Mouse (Mus musculus) small intestine, adult 2 months (tissue): ENCODE measurements around the gene Atp9a. TPM values are rescaled to one million over a fixed set of nuclear protein-coding genes. Genes with fewer than 3 reads are reported as not detected.
A peak's percentile ranks its signal among the peaks of the same experiment; 100 is the strongest.
"Not testable (repeated sequence)": the region's sequence is repeated elsewhere in the genome, so short reads cannot be mapped to it uniquely, and the experiment has no call there.

Source experiments
- H3K27ac ChIP-seq: fragments of 200-500 bp; 2 replicates; pipeline ENCODE4 v1.5.1; 2012; ENCODE audit warnings: low read depth, low read length, control low read depth, inconsistent platforms; ENCODE audit not compliant: insufficient read depth
- H3K27me3 ChIP-seq: fragments of 200-500 bp; 2 replicates; pipeline ENCODE4 v1.6.1; 2012; ENCODE audit warnings: mild to moderate bottlenecking, moderate library complexity, low read length, inconsistent platforms; ENCODE audit not compliant: control insufficient read depth, insufficient read depth
- H3K36me3 ChIP-seq: fragments of 200-500 bp; 2 replicates; pipeline ENCODE4 v1.6.1; 2012; ENCODE audit warnings: mild to moderate bottlenecking, low read length, control low read depth, inconsistent platforms; ENCODE audit not compliant: control insufficient read depth, insufficient read depth
- H3K4me1 ChIP-seq: fragments of 200-500 bp; 2 replicates; pipeline ENCODE4 v1.6.1; 2012; ENCODE audit warnings: low read length, inconsistent platforms, mixed read lengths; ENCODE audit not compliant: control insufficient read depth, insufficient read depth, insufficient read length
- H3K4me3 ChIP-seq: fragments of 200-500 bp; 2 replicates; pipeline ENCODE4 v1.5.1; 2012; ENCODE audit warnings: low read depth, mild to moderate bottlenecking, control low read depth, inconsistent platforms, low read length, moderate library complexity
- CTCF ChIP-seq: fragments of 200-500 bp; IDR thresholded peaks from 2 replicates; pipeline ENCODE4 v1.5.1; 2012; ENCODE audit warnings: low read depth, mild to moderate bottlenecking, control low read depth, inconsistent platforms, low read length, moderate library complexity, mixed read lengths; ENCODE audit not compliant: insufficient replicate concordance, insufficient read length; ENCODE audit errors: extremely low read depth
- POLR2A ChIP-seq: fragments of 200-500 bp; IDR thresholded peaks from 2 replicates; pipeline ENCODE4 v1.6.1; 2012; ENCODE audit warnings: low read depth, mild to moderate bottlenecking, control low read depth, inconsistent platforms, low read length, moderate library complexity
- WGBS: fragments of 180-500 bp; shearing (Covaris S2); methylation state at CpG from one replicate; pipeline ENCODE4 v1.1.7; 2018; 5-methylcytosine and 5-hydroxymethylcytosine counted together
- polyA plus RNA-seq: library from polyadenylated mRNA; depleted of rRNA; stranded (reverse); fragments of >200 nt; gene quantifications from 2 replicates; pipeline ENCODE4 v1.2.3, GENCODE M21; 2012

Gene Atp9a
- polyA plus RNA-seq, 1 experiment: 196 TPM

DNA sequence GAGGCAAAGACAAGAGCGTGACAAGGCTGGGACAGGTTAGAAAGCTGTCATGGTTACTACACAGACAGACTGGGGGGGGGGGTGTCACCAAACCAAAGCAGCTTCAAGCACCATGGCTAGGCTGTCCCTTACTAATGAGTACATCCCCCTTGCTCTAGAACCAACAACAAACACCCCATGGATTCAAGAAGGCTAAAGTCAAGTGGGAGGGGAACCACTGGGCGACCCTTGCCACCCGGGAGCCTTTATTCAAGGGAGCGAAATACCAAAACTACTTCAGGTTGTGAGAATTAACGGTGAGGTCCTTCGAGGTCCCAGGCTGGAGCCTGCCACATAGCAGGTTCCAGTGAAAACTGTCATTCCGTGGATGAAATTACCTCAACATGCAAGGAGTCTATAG lies 21.6 kb upstream of the Atp9a start:
- TF ChIP-seq CTCF (no peak), POLR2A (no peak)
- 60% methylated on average over 7 of the region's 7 CpGs for WGBS
- Histone ChIP-seq H3K4me3 (no peak overlapping the region), H3K4me1 (peaks cover 2% of the 10 kb centered on the region; the same call in 1 of the 2 replicates), H3K27me3 (peaks cover 50% of the 10 kb centered on the region), H3K36me3 (no peaks in the 10 kb centered on the region), H3K27ac (no peak overlapping the region)

DNA sequence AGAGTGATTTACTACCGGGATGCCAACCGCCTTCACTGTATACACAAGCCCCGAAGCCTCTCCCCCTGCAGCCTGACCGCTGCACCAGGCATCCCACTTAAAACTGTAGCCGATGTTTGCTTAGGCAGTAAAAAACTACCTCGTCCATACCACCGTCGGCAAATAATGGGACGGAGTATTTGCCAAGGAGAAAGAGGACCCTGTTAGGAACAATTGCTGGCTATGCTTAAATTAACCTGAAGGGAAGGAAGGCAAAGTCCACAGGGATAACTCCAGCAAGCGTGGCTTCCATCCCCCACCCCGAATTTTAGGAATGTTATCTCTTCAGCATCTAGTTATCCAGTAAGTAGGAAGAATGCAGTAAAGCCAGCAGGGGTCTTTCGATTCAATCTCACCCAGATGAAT lies 20.2 kb upstream of the Atp9a start:
- H3K4me1 ChIP-seq: peaks cover 2% of the 10 kb centered on the region; the same call in 1 of the 2 replicates
- H3K27ac ChIP-seq: no peak overlapping the region
- H3K36me3 ChIP-seq: no peaks in the 10 kb centered on the region
- no peak for TF ChIP-seq CTCF
- no peak for TF ChIP-seq POLR2A
- no peak overlapping the region for H3K4me3 ChIP-seq
- WGBS: 7% methylated on average over 12 of the region's 12 CpGs
- H3K27me3 ChIP-seq: peaks cover 40% of the 10 kb centered on the region

DNA sequence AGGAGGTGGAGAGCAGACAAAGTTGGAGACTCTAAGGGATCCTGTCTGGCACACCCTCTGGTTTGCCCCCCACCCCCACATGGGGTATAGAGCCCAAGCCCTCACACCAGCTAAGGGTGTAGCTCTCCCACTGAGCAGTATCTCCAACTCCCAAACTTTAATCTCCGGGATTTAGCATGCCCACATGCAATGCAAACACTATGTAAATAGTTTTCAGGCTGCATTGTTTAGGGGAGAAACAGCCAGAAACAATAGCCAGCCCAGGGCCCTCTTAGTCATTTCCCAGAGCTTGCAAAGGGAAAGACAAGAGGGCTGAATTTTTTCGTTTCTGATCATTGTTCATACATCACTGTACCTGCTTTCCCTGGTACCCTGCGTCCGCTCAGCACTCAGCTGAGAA lies 19.7 kb upstream of the Atp9a start:
- no peak overlapping the region for H3K27ac ChIP-seq
- H3K27me3 ChIP-seq: peaks cover 36% of the 10 kb centered on the region
- peaks cover 2% of the 10 kb centered on the region; the same call in 1 of the 2 replicates for H3K4me1 ChIP-seq
- H3K36me3 ChIP-seq: no peaks in the 10 kb centered on the region
- WGBS: 22% methylated on average over 4 of the region's 4 CpGs
- TF ChIP-seq POLR2A: no peak
- no peak for TF ChIP-seq CTCF
- H3K4me3 ChIP-seq: no peak overlapping the region

DNA sequence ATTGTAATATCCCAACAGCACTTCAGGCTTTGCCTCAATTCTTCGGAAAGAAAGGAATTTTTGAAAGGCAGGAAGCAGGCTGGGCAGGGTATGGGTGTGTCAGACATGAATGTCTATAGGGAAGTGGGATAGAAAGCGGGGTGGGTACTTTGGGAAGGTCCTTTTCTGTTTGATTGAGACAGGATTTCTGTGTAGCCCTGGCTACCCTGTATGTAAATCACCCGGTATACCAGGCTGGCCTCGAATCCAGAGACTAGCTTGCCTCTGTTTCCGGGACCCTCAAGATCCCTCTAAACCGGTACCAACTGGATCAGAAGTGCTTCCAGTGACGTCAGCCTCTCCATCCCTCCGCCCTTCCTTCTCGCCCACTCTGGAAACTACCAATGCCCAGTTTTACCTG lies 18.9 kb upstream of the Atp9a start:
- H3K4me1 ChIP-seq: no peaks in the 10 kb centered on the region; the same call in 1 of the 2 replicates
- peaks cover 28% of the 10 kb centered on the region for H3K27me3 ChIP-seq
- no peaks in the 10 kb centered on the region for H3K36me3 ChIP-seq
- no peak overlapping the region for H3K27ac ChIP-seq
- WGBS: 72% methylated on average over 9 of the region's 9 CpGs
- no peak overlapping the region for H3K4me3 ChIP-seq
- TF ChIP-seq CTCF: no peak
- no peak for TF ChIP-seq POLR2A

DNA sequence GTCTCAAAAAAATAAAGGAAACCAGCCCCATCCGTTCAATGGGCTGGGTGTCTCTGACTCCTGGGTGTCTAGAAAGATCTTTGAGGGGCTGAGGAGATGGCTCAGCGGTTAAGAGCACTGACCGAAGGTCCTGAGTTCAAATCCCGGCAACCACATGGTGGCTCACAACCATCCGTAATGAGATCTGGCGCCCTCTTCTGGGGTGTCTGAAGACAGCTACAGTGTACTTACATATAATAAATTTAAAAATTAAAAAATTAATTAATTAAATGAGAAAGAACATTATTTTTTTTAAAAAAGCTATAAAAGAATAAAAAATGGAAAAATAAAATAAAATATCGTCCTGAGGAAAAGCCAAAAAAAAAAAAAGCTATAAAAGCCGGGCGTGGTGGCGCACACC lies 2.2 kb upstream of the Atp9a start:
- H3K4me1 ChIP-seq, H3K27me3 ChIP-seq, H3K27ac ChIP-seq, H3K4me3 ChIP-seq, H3K36me3 ChIP-seq: not testable (repeated sequence)
- WGBS: 88% methylated on average over 10 of the region's 10 CpGs

DNA sequence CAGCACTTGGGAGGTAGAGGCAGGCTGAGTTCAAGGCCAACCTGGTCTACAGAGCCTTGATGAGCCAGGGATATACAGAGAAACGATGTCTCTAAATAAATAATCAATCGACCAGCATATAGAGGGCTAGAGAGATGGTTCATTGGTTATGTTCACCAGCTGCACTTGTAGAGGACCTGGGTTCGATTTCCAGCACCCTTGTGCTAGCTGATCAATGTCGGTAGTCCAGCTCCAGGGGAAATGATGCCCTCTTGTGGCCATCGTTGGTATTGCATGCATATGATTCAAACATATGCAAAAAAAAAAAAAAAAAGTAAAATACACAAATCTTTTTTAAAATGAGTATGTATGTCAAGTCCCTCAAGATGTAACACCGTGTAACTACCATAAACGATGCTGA lies 440 bp upstream of the Atp9a start:
- no peaks in the 10 kb centered on the region for H3K36me3 ChIP-seq
- 0 out of 2 replicates have a peak overlapping the region, but pooled peaks have one; percentile 35 for H3K27ac ChIP-seq
- 17% methylated on average over 7 of the region's 7 CpGs for WGBS
- H3K4me1 ChIP-seq: peaks cover 4% of the 10 kb centered on the region; the same call in 1 of the 2 replicates
- TF ChIP-seq CTCF (peak; percentile 79; the same call in 1 of the 2 replicates), POLR2A (no peak)
- no peak overlapping the region for H3K4me3 ChIP-seq
- H3K27me3 ChIP-seq: no peaks in the 10 kb centered on the region

DNA sequence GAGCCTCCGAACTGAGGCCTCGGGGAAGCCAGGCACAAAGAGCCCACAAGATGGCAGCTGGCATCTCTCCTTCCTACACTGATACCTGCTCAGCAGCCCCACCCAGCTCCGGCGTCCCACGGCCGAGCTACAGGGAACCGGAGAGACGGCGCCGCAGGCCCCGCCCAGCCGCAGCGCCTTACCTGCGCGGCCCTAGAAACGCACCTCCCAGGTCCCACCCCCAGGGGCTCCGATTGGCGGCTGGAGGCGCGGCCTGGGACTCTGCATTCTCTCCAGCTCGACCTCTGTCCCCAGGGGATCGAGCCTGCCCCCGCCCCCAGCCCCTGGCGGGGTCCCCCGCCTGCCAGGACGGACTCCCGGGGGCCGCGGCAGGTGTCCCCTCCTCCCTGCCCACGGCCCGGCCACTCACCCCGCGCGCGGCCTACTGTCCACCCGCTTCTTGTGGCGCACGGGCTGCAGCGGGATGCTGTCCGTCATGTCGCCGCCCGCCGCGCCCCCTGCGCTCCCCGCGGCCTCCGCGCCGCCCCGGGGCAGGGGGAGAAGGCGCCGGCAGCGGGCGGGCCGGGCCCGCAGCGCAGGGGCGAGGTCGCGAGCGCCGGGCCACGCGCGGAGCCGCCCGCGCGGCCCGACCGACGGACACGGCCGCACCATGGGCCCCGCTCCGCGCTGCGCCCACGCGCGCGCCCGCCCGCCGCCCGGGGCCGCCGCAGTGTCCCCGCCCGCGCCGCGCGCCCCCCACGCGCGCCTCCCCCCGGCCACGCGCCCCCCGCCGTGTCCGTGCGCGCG lies 743 bp downstream of the Atp9a start:
- H3K27me3 ChIP-seq: no peaks in the 10 kb centered on the region
- no peaks in the 10 kb centered on the region for H3K36me3 ChIP-seq
- H3K4me1 ChIP-seq: peaks cover 4% of the 10 kb centered on the region; the same call in 1 of the 2 replicates
- TF ChIP-seq POLR2A: 0 out of 2 replicates have a peak, but pooled peaks have one; percentile 34
- no peak; the same call in 1 of the 2 replicates for TF ChIP-seq CTCF
- 2% methylated on average over 79 of the region's 108 CpGs for WGBS
- peak overlapping the region; percentile 66; the same call in 1 of the 2 replicates for H3K27ac ChIP-seq
- peak overlapping the region; percentile 93 for H3K4me3 ChIP-seq
